Mouse (Mus musculus) right cerebral cortex, postnatal 10 days (tissue): Measurements from ENCODE around the gene Sptb.
A peak's percentile ranks its signal among the peaks of the same experiment; 100 is the strongest.

Experiments used
- DNase-seq, 2 experiments: peaks; one replicate each; pipeline ENCODE4 v3.0.0; 2021; ENCODE audit warnings: low spot score in 2 of 2

Gene Sptb

DNA sequence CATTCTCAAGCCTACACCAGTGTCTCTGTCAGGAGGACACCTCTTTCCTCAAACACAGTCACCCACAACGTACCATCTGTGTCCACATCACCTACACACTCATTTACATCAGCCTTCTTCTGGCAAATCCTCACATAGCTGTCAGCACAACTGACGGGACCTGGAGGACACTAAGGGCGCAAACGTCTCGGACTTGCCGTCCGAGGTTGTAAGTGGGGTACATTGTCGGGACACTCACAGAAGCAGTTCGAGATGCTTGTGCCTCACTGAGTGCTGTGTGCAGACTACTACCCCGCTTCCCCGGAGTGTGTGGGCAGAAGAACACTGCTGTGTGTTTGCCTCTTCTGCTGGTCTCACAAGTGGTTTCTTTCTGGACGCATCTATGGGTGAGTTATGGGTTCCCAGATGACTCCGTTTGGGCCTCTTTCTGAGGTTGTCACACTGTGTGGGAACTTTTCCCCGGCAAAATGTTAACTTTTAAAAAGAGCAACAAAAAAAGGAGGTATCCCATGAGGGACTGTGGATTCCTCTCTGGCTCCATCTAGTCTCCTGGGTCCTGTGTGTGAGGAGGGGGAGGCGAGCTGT is 164.5 kb downstream of the Sptb start:
- DNase-seq = no peak

DNA sequence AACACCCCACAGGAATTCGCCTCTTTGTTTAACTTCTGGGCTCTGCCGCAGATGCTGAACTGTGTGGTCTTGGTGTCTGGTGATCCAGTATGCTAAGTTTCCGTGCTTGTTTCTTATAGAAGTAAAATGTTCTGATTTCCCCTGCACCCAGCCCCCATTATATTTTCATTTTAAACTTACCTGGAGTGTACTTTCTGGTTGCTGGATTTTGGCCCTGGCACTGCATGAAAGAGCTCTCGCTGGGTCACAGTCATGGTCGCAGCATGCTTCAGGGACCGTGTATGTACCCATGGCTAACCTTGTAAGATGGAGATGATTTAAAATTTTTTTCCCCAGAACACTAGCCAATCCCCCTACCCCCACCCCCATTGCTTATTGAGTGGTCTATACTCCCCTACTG is 168.5 kb downstream of the Sptb start:
- DNase-seq = no peak

DNA sequence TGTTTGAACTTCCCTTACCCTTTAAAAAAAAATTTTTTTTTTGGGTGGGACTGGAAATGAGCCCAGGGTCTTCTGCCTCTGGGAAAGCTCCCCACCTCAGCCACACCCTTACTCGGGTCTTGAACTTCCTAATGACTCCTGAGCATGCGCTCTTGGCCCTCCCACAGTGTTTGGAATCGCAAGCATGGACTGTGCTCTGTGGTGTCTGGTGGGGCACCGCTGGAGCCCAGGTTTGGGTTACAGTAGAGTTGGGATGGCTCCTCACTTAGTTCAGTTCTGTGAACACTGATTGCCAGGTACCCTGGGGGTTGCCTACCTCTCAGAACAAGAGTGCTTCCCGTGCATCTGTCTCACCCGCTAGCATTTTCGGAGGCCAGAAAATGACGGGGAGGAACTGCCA is 168.9 kb downstream of the Sptb start:
- no peak for DNase-seq

DNA sequence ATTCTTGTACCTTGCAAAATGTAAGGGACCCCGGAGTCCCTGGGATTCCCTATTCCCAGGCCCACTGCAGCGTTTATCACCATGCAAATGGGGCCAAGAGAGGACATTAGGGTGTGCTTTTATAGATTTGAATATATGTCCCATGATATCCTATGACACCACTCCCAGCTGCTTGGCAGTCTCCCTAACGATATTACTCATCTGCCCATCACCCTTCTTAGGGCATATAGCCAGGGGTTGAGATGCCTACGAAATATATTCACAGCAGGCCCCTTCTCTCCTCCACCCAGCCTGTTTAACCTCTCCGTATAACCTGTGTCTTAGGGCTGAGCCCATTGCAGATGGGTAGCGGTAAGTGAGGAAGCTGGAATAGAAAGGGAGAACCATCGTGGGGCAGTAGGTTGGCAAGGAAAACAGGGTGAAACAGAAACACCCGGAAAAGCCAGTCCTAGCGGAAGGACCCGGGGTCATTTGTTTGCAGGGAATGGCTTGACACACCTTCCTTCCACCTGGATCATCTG is 169.6 kb downstream of the Sptb start:
- DNase-seq = no peak

DNA sequence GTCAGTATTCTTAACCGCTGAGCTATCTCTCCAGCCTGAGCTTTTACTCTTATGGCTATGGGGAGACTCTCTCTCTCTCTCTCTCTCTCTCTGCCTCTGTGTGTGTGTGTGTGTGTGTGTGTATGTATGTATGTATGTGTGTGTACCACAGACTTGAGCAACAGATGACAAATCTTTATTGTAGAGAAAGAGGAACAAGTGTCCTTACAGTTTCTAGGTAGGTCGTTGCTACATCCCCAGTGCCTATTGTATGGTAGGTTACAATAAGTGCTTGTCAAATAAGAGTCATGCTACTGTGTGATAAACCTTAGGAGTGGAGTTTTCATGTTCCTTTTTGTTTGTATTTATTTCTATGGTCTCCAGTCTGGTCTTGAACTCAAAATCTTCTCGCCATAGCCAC is 170.2 kb downstream of the Sptb start:
- no peak for DNase-seq

DNA sequence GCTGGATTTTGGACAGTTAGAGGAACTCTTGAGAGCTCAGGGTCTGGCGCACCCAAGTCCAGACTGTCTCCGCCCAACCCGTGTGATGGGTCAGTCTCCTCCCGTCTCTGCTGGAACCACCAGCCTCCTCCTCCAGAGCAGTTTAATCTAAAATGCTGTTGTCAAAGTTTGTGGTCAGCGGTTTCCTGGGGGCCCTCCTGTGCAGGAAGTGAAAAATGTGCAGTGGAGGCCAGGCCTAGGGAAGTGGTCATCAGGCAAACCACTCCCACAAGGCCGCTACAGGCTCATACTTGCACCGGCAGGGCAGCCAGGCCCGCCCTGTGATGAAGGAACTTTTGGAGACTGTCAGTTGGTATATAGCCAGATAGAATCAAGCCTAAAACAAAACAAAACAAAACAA is 172.9 kb downstream of the Sptb start:
- peak in 1 of 2 experiments; percentile 33 for DNase-seq

DNA sequence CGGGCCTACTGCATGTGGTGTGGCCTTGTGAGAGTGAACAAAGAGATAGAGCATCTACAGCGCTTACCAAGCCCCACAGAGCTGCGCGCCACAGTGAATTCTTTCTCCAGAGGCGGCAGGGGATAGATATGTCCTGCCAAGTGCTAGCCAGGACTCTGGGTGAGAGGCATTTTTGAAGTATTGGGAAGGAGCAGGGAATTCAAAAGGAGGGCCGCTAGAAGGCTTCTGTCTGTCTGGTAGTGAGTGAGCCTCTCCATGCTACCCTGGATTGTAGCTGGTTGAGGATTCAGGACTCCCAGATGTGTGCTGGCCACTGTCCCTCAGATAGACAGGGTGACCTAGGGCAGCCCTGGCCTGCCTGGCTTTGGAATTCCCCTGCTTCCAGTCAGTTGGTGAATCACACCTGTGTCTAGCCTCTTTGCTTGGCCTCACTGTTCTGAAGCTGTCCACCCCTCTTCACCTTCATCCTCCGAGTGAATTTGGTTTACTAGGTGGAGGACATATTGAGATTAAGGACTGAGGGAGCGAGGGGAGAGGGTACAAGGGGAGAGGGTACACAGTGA is 173.7 kb downstream of the Sptb start:
- no peak for DNase-seq

DNA sequence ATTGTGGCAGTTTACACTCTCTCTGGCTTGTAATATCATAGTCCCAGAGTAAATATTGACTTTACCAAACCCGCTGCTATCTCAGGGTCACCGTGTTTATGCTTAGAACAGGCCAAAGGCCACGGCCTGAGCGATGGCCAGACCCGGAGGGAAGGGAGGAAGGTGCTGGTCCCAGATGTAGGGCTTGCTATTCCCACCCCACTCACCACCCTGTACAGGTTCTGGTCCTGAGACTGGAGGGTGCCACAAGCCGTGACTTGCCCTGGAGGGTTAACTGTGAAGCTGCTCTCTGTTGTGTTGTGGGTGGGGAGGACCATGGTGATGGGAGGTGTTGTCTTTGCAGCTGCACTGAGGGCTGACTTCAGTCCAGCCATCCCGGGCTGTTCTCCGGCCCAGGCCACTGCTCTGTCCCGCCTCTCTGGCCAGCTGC is 174.9 kb downstream of the Sptb start:
- DNase-seq = no peak

DNA sequence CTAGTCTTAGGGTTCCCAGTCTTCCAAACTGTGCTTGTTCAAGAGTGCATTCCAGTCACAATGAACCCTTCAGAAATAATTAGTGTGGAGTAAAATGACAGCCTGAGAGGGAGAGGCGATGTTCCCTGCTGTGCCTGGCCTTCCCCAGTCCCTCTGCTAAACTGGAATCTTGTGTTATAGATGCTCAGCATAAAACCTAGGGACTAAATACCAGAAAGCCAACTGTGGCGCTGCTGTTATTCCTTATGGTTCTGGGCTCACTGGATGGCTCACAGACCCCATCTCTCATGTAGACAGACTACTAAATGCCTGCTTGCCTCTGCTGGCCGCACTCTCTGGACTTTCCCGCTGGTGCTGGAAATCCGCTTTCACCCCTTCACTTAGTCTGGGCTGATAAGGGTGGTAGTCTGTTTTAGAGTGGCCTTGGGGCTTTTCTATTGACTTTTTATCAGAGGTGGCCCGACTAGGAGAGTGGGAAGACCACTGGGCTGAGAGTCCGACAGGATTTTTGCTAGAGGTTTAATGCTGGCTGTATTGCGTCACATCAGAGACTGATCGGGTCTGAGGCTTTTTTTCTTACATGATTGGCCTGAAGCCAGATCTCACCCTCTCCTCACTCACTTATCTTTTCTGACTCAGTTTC is 175.6 kb downstream of the Sptb start:
- DNase-seq = no peak

DNA sequence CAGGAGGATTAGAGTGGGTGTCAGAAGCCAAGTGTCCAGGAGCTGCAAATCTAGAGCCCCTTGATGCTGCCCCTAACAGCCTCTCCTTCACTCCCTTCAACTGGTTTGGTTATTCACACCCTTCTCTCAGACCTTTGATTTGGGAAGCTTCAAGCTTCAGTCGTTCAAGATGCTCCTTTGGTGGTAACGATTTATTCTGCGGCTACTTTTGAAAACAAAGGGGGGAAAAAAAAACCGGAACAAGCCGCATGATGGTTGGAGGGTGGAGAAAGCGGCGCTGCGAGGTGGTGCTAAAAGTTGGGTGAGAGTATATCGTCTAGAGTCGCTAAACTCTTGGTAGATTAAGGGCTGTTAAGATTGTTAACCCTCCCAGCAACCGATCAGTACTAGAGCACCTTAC is 176.1 kb downstream of the Sptb start:
- no peak for DNase-seq

DNA sequence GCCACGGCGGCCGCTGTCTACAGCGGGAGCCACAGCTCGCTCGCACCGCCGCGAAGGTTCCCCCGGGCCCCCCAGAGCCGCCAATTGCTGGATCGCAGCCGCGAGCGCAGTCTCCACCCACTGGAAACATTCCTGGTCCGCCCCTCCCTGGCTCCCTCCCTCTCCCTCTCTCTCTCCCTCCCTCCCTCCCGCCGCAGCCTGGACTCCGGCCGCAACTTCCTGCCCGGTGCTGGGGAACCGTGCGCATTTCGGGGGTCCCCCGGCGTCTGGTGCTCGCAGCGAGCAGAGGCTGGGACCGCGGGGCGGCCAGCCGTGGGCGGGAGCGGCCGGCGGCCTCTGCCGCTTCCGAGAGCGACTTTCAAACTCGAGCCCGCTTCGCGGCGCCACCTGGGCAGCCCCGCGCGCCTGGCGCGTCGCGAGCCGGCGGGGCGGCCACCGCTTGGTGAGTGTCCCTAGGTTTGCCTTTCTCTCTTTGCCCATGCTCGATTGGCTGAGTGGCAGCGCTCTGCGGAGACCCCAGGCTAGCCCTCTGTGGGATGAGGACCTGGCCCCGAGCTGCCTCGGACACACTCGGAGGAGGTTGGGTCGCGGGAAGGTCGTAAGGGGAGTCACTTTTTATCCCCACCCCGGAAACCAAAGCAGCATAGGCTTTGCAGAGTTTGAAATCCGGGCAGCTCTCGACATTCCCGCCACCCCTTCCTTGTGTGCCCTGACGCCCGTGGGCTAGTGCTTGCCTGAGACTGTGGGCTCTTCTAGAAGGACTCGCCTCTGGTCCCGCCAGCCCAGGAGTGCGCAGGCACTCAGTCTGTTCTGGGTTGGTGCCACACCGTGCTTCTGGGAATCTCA is 176.7 kb downstream of the Sptb start:
- DNase-seq = peak; percentile 46 to 61

DNA sequence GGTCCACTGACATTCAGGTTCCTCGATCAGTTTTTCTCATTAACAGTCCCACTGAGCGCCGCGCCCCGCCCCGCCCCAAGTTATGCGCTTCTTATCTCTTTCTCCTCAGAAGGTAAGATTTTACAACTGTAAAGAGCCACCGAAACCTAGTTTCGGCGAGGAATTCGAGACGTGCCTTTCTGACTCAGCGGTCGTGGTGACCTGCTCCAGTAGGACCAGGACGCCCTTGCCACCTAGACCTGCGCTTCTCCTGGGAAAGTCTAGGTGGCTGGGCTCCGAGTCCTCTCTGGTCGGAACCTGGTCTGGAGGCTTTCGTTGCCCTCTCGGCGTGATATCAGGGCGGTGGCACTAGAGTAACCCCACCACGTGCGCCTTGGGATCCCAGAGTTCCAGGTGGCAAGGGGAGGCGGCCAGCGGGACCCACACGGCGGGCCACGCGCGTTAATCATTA is 177.4 kb downstream of the Sptb start:
- DNase-seq = no peak

DNA sequence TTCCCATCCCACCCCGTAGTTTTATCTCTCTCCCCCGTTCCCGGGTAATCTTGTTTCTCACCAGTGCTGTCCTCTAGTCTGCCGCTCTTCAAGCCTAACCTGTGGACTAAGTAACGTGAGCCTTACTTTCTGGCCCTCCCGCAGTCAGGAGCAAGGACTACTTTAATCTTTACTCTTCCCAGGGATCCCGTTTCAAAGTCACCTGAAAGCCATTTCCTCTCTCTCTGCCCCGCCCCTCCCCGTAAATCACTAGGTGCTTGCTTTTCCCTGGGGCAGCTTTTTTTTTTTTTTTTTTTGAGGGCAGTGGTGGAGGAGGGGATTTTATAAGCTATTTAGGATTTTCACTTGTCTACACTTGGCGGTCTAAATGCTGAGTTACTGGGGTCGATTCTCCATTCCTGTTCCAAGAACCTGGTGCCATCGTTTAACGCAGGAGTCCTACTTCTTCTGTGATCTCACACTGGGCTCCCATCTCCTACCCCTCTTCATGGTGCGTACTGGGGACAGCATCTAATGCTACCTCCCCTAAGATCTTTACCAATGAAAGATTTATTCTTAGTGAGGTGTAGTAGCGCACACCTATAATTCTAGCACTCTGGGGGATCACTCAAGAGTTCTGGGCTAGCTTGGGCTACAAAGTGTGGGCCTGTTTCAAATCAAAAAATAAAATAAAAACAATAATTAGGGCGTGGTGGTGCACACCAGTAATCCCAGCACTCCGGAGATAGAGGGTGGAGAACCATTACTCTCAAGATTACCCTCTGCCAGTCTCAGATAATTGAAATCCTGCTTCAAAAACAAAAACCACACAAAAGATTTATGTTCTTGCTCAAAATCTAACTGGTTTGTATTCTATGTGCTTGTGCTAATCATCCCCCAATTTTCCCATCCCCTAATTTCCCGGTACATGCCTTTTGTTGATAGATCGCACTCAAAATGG is 178.1 kb downstream of the Sptb start:
- DNase-seq = no peak

DNA sequence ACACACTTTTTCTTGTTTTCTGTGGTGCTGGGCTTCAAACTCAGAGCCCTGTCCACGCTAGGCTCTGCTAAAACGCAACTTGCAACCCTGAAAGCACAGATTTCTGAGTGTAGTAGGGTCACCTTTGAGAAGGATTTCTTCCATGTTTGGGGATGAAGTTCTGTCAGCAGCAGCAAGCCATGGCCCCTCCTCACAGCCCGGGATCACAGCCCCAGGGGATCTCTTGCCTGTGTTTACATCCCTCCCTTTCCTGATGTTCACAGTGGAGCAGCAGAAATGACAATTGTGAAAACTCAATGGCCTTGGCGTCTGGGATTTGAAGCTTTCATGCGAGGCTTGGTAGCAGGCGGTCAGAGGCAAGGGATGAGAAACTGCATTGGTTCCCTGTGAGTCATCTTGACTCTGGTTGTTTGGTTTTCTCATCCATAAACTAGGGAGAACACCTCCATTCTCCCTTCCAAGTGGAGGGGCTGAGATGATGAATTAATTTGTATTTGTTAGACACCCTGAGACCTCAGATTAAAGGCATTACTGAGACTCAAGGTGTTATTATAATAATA is 179.7 kb downstream of the Sptb start, which contains the start of gene Plekhg3:
Gene Plekhg3 (plus strand): TSS at position 312 of the 560 bp plus-strand sequence.
- DNase-seq = no peak
